Mouse (Mus musculus): ENCODE results near the gene Pik3r1.

- no peak for TF ChIP-seq POLR2A (IDR thresholded peaks at IDR 0.05; ENCODE audit: borderline replicate concordance, extremely low read depth, low read depth, low read length)
- TF ChIP-seq CTCF (IDR thresholded peaks at IDR 0.05; ENCODE audit: insufficient read depth, low read length): no peak
These were observed 99.2 kb downstream of the Pik3r1 start for GRCm38 (mm10) chr13:101668859-101669258.
